Mouse (Mus musculus) c-Kit-positive CD71-positive TER-119-positive erythroid progenitor cells, embryonic 14.5 days (primary cell): Measurements from ENCODE around the gene Olfr891.
"Not testable (repeated sequence)": the region's sequence is repeated elsewhere in the genome, so short reads cannot be mapped to it uniquely, and the experiment has no call there.

Experiments used
- DNase-seq: peaks from one replicate; pipeline ENCODE4 v3.0.0-alpha.2; 2013; ENCODE audit warnings: low spot score

Olfr891 gene

DNA sequence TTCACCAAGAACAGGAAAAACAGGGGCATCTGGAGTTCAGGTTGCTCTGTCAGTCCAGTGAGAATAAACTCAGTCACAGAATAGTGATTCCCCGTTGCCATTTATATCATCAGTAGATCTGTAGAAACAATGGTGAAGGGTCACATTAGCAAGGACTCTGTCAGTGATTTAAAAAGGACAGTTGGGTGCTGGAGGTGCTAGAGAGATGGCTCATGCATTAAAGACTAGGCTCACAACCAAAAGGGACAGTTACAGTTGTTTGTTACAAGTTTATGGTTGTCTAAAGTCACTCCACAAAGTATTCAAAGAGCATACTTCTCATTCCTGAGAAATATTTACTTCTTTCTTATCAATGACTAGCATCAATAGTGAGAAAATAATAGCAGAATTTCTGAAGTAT lies at the start of gene Olfr891:
Olfr891 (minus strand) TSS at position 101 of the 400 bp plus-strand sequence.
- DNase-seq = no peak

DNA sequence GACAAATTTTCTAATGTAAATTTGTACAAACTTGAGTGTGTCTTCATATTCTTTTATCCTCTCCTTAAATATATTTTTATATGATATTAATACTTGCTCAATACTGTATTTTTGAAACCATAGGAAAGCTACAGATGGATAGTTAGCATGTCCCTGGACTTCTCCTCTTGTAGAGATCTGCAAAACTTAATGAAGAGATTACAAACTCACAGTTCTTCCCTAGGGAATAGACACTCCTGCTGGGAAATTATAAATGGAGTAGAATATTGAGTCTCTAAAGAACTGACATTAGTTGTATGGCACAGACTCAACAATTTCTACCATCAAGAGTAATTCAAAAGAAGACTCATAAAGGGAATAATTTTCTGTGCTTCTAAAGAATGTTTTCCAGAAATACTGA lies 37.1 kb upstream of the Olfr891 start, which contains the start of gene Olfr894:
Olfr894 (plus strand) TSS at position 301 of the 400 bp plus-strand sequence.
- DNase-seq = no peak

DNA sequence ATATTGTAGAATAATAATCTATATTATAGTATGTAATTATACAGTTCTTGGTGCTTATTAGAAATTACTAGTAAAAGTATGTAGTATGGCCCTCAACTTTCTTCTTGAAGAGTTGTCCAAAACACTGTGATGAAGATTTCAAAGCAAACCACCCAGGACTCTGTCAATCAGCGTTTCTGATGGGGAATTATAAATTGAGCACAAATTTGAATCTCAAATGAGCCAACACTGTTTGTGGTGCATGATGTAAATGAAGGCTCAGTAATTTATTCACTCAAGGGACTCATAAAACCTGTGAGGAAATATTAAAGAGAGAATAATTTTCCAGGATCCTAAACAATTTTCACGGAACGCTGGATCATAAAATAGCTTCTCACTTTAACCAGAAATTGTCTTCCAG lies 27.4 kb upstream of the Olfr891 start, which contains the start of gene Olfr893:
Olfr893 (plus strand) TSS at position 301 of the 400 bp plus-strand sequence.
- DNase-seq = no peak

DNA sequence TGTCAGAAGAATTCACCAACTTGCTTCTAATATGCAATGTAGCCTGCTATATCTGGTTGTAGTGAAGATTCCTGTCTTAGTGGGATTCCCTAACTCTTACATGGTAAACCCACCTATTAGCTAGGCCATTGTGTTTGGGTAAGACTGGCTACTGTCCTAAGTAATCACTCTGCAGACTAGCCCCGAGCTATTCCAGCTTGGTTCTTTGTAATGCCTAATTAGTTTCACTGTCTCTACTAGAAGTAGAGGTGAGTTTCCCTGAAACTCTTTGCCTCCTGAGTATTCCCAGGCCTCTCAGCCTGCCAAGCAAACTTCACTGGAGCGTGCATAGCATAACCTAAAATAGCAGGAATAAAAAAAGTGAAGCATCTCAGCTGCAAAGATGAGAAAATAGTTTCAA lies 12.3 kb downstream of the Olfr891 start:
- not testable (repeated sequence) for DNase-seq

DNA sequence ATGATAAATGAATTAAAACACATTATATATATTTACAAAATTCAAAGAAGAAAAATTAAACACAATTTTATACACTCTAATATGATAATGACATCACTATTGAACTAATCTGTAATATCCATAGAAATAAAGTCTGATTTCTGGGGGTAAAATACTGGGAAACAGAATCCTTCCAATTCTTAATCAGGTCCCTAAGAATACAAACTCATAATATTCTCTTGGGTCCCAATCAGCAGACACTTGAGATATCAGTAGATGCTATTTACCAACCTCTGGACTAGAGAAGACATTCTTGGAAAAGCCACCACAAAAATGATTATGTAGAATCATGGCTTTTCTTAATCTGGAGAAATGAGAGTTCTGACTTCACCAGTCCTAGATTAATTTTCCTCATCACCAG lies 38.4 kb downstream of the Olfr891 start, which contains the start of gene Olfr890:
Olfr890 (plus strand) TSS at position 301 of the 400 bp plus-strand sequence.
- DNase-seq = no peak
